Mouse (Mus musculus): ENCODE results near the gene Sh3d21. TPM values are rescaled to one million over a fixed set of nuclear protein-coding genes. Genes with fewer than 3 reads are reported as not detected.

Sh3d21 gene
- polyA plus RNA-seq, 1 experiment: 5.5 TPM

GRCm38 (mm10) chr4:126147533-126148160 lies 15.6 kb downstream of the Sh3d21 start, which contains the start of gene Eva1b:
Gene Eva1b, plus strand, starts transcription at chr4:126147744.
- WGBS: 4% methylated on average over 24 of the region's 24 CpGs
- no peaks in the 10 kb centered on the region for H3K27me3 ChIP-seq (replicated peaks; ENCODE audit: control insufficient read depth, insufficient read depth, low read length)
- H3K4me3 ChIP-seq (ENCODE audit: insufficient read depth, low read depth, low read length): peak within 1 kb of the TSS; percentile 78
- TF ChIP-seq POLR2A (IDR thresholded peaks at IDR 0.05; ENCODE audit: low read depth, low read length) (no peak), CTCF (conservative IDR thresholded peaks at IDR 0.05; ENCODE audit: insufficient read depth, insufficient read length, low read depth, low read length) (no peak)
- peaks cover 17% of the 10 kb centered on the region; the same call in 1 of the 2 replicates for H3K4me1 ChIP-seq (ENCODE audit: control insufficient read depth, insufficient read depth, low read length)
- H3K36me3 ChIP-seq (ENCODE audit: control insufficient read depth, insufficient read depth, low read length): no peaks in the 10 kb centered on the region; the same call in 1 of the 2 replicates
- peak within 1 kb of the TSS; percentile 92 for H3K27ac ChIP-seq (ENCODE audit: insufficient read depth, low read depth, low read length)
- DNase-seq: peak; percentile 93

- peak overlapping the region; percentile 91 for H3K27ac ChIP-seq (ENCODE audit: insufficient read depth, low read depth, low read length)
- TF ChIP-seq CTCF (conservative IDR thresholded peaks at IDR 0.05; ENCODE audit: insufficient read depth, insufficient read length, low read depth, low read length) (no peak), POLR2A (IDR thresholded peaks at IDR 0.05; ENCODE audit: low read depth, low read length) (no peak)
- peaks cover 17% of the 10 kb centered on the region; the same call in 1 of the 2 replicates for H3K4me1 ChIP-seq (ENCODE audit: control insufficient read depth, insufficient read depth, low read length)
- WGBS: 39% methylated on average over 9 of the region's 9 CpGs
- no peak overlapping the region for H3K4me3 ChIP-seq (ENCODE audit: insufficient read depth, low read depth, low read length)
- no peaks in the 10 kb centered on the region; the same call in 1 of the 2 replicates for H3K36me3 ChIP-seq (ENCODE audit: control insufficient read depth, insufficient read depth, low read length)
- no peak for DNase-seq
- H3K27me3 ChIP-seq (replicated peaks; ENCODE audit: control insufficient read depth, insufficient read depth, low read length): no peaks in the 10 kb centered on the region
Observed at GRCm38 (mm10) chr4:126146974-126147532, 16.2 kb downstream of the Sh3d21 start.

- Histone ChIP-seq H3K27me3 (replicated peaks; ENCODE audit: control insufficient read depth, insufficient read depth, low read length) (no peaks in the 10 kb centered on the region), H3K4me3 (ENCODE audit: insufficient read depth, low read depth, low read length) (no peak overlapping the region), H3K27ac (ENCODE audit: insufficient read depth, low read depth, low read length) (peak overlapping the region; percentile 58), H3K36me3 (ENCODE audit: control insufficient read depth, insufficient read depth, low read length) (no peaks in the 10 kb centered on the region; the same call in 1 of the 2 replicates), H3K4me1 (ENCODE audit: control insufficient read depth, insufficient read depth, low read length) (0 out of 2 replicates have a peak, but pooled peaks cover 11% of the 10 kb centered on the region)
- TF ChIP-seq CTCF (conservative IDR thresholded peaks at IDR 0.05; ENCODE audit: insufficient read depth, insufficient read length, low read depth, low read length) (no peak), POLR2A (IDR thresholded peaks at IDR 0.05; ENCODE audit: low read depth, low read length) (no peak)
- 46% methylated on average over 4 of the region's 4 CpGs for WGBS
- DNase-seq: peak; percentile 74
Observed at GRCm38 (mm10) chr4:126145396-126145795, 17.9 kb downstream of the Sh3d21 start.

- DNase-seq: peak; percentile 65
- no peaks in the 10 kb centered on the region for H3K27me3 ChIP-seq (replicated peaks; ENCODE audit: control insufficient read depth, insufficient read depth, low read length)
- 62% methylated on average over 5 of the region's 5 CpGs for WGBS
Observed at GRCm38 (mm10) chr4:126141021-126141420, 22.3 kb downstream of the Sh3d21 start.

GRCm38 (mm10) chr4:126137773-126138172 lies 25.5 kb downstream of the Sh3d21 start:
- no peak overlapping the region for H3K4me3 ChIP-seq (ENCODE audit: insufficient read depth, low read depth, low read length)
- WGBS: 69% methylated on average over 4 of the region's 4 CpGs
- H3K27me3 ChIP-seq (replicated peaks; ENCODE audit: control insufficient read depth, insufficient read depth, low read length): no peaks in the 10 kb centered on the region
- peaks cover 2% of the 10 kb centered on the region; the same call in 1 of the 2 replicates for H3K36me3 ChIP-seq (ENCODE audit: control insufficient read depth, insufficient read depth, low read length)
- no peaks in the 10 kb centered on the region for H3K4me1 ChIP-seq (ENCODE audit: control insufficient read depth, insufficient read depth, low read length)
- TF ChIP-seq CTCF (conservative IDR thresholded peaks at IDR 0.05; ENCODE audit: insufficient read depth, insufficient read length, low read depth, low read length) (no peak), POLR2A (IDR thresholded peaks at IDR 0.05; ENCODE audit: low read depth, low read length) (no peak)
- DNase-seq: no peak
- no peak overlapping the region for H3K27ac ChIP-seq (ENCODE audit: insufficient read depth, low read depth, low read length)

More at GRCm38 (mm10) chr4:126141021-126141420, 22.3 kb downstream of the Sh3d21 start:
- Histone ChIP-seq H3K36me3 (ENCODE audit: control insufficient read depth, insufficient read depth, low read length) (peaks cover 2% of the 10 kb centered on the region; the same call in 1 of the 2 replicates), H3K27ac (ENCODE audit: insufficient read depth, low read depth, low read length) (peak overlapping the region; percentile 55; the same call in 1 of the 2 replicates), H3K4me3 (ENCODE audit: insufficient read depth, low read depth, low read length) (no peak overlapping the region), H3K4me1 (ENCODE audit: control insufficient read depth, insufficient read depth, low read length) (0 out of 2 replicates have a peak, but pooled peaks cover 6% of the 10 kb centered on the region)
- TF ChIP-seq CTCF (conservative IDR thresholded peaks at IDR 0.05; ENCODE audit: insufficient read depth, insufficient read length, low read depth, low read length) (no peak), POLR2A (IDR thresholded peaks at IDR 0.05; ENCODE audit: low read depth, low read length) (no peak)

- Histone ChIP-seq H3K27me3 (replicated peaks; ENCODE audit: control insufficient read depth, insufficient read depth, low read length) (no peaks in the 10 kb centered on the region), H3K27ac (ENCODE audit: insufficient read depth, low read depth, low read length) (no peak overlapping the region), H3K4me1 (ENCODE audit: control insufficient read depth, insufficient read depth, low read length) (no peaks in the 10 kb centered on the region; the same call in 1 of the 2 replicates), H3K36me3 (ENCODE audit: control insufficient read depth, insufficient read depth, low read length) (peaks cover 3% of the 10 kb centered on the region; the same call in 1 of the 2 replicates), H3K4me3 (ENCODE audit: insufficient read depth, low read depth, low read length) (no peak overlapping the region)
- TF ChIP-seq POLR2A (IDR thresholded peaks at IDR 0.05; ENCODE audit: low read depth, low read length) (no peak), CTCF (conservative IDR thresholded peaks at IDR 0.05; ENCODE audit: insufficient read depth, insufficient read length, low read depth, low read length) (no peak)
- 79% methylated on average over 4 of the region's 4 CpGs for WGBS
- no peak for DNase-seq
Observed at GRCm38 (mm10) chr4:126134639-126135038, 28.7 kb downstream of the Sh3d21 start.

GRCm38 (mm10) chr4:126134236-126134635 lies 29.1 kb downstream of the Sh3d21 start:
- TF ChIP-seq POLR2A (IDR thresholded peaks at IDR 0.05; ENCODE audit: low read depth, low read length): no peak
- no peak for TF ChIP-seq CTCF (conservative IDR thresholded peaks at IDR 0.05; ENCODE audit: insufficient read depth, insufficient read length, low read depth, low read length)
- DNase-seq: no peak
- no peaks in the 10 kb centered on the region; the same call in 1 of the 2 replicates for H3K4me1 ChIP-seq (ENCODE audit: control insufficient read depth, insufficient read depth, low read length)
- no peak overlapping the region for H3K4me3 ChIP-seq (ENCODE audit: insufficient read depth, low read depth, low read length)
- no peaks in the 10 kb centered on the region for H3K27me3 ChIP-seq (replicated peaks; ENCODE audit: control insufficient read depth, insufficient read depth, low read length)
- no peak overlapping the region for H3K27ac ChIP-seq (ENCODE audit: insufficient read depth, low read depth, low read length)
- peaks cover 3% of the 10 kb centered on the region; the same call in 1 of the 2 replicates for H3K36me3 ChIP-seq (ENCODE audit: control insufficient read depth, insufficient read depth, low read length)
- WGBS: 93% methylated on average over 4 of the region's 4 CpGs

Data from kidney, adult 2 months (tissue).